Mouse (Mus musculus) common myeloid progenitor, adult 5-6 weeks (primary cell): Measurements from ENCODE around the gene Smg6. TPM values are rescaled to one million over a fixed set of nuclear protein-coding genes. Genes with fewer than 3 reads are reported as not detected.

Experiments used
- ATAC-seq: replicated peaks from 2 replicates; pipeline ENCODE4 v1.8.0; 2016; ENCODE audit warnings: low read depth, mild to moderate bottlenecking, moderate TSS enrichment, inconsistent platforms; ENCODE audit not compliant: poor library complexity, severe bottlenecking
- total RNA-seq: library from RNA; stranded (forward); fragments of 200-1000, 187-1606 nt; gene quantifications from 2 replicates; pipeline ENCODE4 v1.2.3, GENCODE M21; 2017

Smg6 gene
- total RNA-seq, 1 experiment from 2014 or later: 46.7 TPM

DNA sequence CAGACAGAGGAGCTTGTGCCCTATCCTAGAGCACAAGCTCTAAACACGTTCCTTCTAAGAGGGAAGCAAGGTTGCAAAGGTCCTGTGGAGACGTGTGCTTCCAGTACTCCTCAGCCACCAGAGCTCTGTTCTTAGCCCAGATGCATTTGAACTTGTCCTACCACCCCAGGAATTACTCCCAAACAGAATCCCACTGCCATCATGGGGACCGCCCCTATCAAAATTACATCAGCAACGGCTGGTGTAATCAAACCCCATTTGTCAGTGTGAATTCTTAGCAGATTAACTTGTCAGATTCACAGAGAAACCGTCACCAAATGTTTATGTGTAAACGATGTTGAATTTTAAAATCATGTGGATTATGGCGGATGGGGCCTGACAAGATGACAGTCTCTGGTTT, 235.3 kb downstream of the Smg6 start:
- ATAC-seq: no peak

DNA sequence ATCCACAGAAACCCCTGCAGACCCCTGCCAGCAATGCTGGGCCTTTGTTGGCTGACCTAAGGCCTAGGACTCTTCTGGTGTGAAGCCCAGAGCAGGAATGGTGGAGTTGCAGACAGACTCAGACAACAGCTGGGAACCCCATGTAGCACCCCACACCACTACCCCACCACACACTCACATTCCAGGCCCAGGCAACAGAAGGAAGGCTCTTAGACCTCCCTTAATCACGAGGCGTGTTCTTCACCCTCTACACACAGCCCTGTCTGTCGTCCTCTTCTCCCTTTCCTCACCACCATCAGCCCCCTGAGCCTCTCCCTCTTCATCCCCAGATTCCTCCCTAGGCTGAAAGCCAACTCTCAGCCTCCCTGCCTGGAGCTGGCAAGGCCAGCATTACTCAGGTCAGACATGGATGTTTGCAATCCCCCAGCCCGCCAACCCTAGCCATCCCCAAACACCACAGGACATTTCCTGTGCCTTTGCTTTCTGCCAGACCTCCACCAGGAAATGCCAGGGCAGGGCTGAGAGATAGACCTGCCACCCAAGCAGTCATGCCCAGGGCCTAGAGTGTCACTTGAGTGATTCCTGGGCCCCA, 235.9 kb downstream of the Smg6 start:
- no peak for ATAC-seq

DNA sequence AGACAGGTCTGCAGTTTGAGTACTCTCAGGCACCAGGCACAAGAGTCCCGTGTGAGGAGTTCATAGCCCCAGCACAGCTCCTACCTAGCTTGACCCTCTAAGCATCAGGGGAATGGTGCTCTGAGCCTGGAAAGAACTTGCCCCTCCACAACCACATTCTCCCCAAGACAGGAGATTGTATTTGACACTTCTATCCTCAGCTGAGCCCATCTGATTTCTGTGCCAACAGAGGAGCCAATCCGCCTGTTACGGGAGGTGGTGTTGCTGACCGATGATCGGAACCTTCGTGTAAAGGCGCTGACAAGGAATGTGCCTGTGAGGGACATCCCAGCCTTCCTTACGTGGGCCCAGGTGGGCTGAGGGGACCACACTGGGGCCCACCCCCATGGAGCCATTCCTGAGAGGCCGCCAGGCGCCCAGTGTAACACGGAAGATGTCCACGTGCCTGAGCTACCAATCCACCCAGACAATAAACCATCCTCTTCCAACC, 237.0 kb downstream of the Smg6 start:
- ATAC-seq: no peak

DNA sequence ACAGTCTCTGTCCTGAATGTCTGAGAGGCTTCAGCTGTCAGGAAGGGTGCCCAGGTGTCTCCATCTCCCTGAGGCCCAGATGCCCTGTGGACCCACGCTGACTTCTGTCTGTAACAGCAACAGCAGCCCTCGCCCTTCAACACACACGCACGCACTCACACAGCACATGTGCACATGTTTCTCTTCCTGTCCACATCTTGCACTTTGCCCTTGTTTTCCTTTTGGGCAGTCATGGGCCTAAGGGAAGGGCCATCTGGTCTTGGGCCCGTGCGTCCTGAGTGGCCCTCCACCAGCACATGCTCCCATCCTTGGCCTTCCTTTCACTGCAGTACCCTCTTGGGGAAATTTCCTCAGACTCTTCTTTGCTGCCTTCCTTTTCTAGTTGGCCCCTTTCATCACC, 237.8 kb downstream of the Smg6 start:
- no peak for ATAC-seq

DNA sequence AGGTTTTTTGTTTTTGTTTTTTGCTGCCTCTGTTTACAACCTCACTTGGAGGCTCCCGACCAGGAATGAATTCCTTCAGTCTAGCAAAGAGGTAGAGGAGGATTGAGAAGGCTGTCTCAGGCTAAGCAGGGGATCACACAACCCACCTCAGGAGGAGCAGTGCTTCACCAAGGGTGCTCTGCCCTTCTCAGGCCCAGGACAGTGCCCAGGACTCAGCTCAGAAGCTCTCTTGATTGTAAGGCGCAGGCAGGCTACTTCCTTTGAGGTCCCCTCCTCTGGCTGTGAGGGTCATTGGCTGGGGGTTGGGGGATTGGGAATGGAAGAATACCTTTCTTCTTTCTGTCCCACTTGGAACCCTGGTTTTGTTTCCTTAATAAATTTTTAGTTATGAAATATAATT, 238.4 kb downstream of the Smg6 start:
- no peak for ATAC-seq

DNA sequence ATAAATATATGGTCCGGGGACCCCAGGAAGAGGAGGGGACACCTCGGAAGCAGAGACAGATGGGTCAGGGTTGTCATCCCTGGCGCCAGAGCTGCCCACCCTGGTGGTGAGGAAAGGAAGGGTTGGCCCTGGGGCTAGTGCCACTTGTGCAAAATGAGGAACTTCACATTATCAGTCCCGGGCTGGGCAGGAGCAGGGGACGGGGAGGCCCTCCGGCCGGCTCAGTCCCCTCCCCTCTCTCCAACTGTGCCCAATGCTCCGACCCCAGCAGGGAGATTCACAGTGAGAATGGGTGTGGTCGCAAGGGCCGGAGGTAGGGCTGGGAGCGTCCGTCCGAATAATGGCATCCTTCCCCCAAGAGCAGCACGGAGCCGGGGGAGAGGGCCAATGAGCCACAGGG, 239.1 kb downstream of the Smg6 start:
- ATAC-seq: peak; percentile 76

DNA sequence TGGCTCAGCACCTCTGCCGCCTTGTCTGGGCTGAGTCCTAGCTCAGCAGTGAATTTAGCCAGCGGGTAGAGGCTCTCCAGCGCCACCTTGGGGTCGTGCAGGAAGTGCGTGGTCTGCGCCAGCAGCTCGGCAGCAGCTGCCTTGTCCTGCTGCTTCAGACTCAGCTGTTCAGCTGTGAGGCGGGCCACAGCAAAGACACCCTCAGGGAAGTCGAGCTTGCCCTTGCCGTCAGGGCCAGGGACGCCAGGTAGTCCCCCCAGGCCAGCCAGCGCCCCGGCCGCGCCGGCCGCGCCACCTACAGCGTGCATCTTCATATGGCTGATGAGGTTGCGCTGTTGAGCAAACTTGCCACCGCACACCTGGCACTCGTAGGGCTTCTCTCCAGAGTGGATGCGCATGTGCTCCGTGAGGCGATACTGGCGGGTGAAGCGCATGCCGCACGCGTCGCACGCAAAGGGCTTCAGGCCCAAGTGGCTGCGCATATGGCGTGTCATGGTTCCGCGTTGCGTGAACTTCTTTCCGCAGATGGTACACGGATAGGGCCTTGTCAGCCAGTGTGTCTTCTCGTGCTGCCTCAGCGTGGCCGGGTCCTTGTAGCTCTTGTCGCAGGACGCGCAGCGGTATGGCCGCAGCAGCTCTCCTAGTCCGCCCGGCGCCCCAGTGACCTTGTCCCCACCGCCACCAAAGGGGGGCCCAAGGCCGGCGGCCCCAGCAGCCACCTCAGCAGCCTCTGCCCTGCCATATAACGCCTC, 240.0 kb downstream of the Smg6 start:
- peak; percentile 62 for ATAC-seq

DNA sequence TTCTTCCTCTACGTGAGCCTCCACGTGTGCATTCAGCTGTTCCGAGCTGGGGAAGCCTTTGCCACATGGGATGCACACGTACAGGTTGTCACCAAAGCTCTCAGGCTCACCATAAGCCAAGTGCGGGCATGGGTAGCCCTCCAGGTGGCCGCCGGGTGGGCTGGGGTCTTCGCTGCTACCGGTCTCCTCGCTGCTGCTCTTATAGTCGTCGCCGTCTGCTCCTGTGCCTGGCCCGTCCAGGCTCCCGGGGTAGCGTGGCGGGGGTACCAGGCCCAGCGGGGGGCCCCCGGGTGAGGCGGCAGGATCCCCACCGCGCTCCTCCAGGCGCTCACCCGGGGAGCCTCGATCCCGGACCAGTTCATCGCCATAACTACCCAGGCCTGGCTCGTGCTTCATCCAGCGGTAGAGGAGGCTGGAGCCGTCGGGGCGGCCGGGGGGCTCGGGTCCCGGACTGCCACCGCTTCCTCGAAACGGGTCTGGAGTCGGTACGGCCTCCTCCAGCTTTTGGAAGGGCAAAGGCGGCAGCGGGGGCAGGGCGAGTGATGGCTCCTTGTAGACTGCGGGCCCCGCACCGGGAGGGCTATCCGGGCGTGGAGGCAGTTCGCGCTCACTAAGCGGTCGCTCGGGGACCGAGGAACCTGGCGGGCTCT, 240.7 kb downstream of the Smg6 start:
- no peak for ATAC-seq

DNA sequence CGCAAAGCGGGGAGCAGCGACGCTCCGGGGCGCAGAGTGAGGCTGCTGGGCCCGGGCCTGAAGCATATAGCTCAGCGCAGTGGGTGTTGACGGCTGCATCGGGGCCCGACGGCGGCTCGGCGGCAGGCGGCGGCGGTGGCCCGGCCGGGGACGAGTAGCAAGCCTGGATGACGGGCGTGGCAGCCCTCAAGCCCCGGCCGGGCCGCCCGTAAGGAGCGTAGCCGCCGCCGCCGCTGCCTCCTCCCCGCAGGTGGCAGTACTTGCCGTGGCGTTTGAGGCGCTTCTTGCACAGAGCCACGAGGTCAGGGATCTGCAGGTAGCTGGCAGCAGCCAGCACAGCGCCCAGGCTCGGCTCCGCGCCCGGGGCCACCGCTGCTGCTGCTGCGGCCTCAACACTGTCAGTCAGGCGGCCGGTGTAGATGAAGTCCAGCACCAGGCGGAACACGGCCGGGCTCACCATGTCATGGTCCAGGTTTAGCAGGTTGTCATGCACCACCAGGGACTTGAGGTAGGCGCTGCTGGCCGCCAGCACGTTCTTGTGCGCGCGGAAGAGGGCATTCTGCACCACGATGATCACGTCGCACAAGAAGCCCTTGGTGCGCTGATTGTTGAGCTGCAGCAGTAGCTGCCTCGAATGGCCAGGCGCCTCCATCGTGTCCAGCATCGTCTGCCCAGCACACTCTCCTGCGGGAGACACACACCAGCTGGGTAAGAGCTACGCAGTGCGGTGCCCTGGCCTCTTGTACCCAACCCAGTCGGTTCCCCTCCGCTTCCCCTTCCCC, 241.4 kb downstream of the Smg6 start:
- ATAC-seq: no peak

DNA sequence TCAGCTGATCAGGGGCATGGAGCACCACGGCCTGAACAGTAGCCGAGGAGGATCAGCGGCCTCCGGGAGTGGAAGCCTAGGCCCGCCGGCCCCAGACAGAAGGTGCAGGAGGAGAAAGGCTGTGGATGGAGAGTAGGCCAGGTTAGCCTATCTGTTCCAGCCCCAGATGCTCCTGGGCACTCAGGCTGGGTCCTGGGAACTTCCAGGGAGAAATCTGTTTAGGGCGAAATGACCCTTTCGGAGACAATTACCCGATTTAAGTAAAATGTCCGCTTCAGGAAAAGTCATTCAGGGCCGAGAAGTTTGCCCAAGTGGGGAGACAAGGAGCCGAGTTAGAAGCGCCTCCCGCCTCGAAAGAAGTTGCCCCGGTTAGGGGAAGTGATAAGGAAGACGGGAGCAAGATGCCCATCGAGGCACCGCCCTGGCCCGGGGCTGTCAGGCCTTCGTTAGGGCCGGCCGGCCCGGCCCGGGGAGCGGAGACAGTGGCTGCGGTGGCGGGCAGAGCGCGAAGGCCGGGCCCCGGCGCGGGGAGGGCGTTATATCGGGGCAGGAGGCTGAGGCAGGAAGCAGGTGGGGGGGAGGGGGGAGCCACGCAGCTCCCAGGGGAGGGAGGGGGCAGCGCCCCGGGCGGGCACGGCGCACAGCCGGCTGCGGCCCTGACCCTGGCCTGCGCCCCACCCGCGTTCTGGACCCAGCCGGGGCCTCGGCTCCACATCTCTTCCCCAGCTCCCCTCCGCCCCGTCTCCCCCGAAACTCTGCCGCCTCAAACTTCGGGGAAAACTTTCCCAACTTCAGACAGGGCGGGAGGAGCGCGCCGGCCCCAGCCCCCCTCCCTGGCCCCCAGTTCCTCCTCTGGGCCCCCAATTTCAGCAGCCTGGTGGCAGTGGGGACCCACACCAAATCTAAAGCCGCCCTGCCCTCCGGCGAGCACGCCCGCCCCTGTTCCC, 242.3 kb downstream of the Smg6 start:
- no peak for ATAC-seq

DNA sequence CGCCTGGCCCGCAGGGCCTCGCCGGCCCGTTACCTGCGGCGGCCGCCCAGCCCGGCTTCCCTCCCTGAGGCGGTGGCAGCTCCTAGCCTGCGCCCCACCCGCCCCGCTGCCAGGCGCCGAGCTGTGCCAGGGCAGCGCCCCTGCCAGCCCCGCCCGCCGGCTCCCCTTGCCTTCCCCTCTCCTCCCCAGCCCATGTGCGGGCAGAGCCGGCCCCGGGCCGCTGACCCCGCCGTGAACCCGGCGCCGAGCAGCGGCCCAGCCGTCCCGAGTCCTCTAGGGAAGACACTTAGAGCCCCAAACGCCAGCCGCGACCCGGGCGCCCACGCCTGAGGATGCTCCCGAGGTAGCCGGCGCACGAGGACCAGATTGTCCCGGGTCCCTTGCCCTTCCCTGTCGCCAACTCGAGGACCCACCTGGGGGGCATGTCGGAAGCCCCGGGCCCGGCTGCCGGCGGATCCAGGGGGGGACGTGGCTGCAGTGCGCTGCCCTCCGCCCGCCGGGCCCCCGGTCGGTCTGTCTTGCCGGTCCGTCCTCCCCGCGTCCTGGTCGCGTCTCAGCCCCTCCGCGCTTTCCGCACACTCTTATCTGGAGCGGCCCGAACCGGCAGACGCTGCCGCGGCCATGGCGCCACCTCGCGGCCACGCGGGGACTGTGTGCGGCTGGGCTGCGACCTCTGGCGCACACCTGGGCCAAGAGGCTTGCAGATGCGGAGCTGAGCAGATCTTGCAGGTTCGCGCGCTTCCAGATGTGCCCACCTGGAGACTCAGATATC, 243.2 kb downstream of the Smg6 start:
- 0 out of 2 replicates have a peak, but pooled peaks have one; percentile 11 for ATAC-seq

DNA sequence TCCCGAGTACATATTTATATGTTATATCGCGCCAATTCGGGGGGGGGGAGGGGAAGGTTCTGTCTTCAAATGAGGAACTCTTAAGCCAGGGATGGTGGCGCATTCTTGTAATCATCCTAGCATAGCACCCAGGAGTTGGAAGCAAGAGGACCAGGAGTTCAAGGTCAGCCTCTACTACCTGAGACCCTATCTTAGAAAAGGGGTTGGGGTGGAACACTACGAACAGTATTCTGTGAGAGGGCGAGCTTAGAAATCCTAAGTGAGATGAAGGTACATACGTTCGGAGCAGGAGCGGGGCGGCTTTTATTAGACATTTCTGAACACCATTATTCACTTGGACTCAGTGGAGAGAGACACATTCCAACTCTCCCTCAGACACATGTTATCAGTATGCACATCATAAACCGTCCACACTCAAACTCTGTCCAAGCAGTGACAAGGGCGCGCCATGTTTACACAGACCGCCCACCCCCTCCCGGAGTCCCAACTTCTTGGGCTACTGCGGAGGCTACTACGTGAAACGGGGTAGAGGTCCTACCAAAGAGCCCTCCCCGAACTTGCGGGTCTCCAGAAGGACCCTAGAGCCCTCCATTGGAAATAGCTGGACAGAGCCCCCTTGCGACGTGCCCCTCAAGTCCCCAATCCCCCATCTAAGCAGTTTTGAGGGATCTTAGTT, 243.9 kb downstream of the Smg6 start, which contains the start of gene Hic1:
Gene Hic1 (minus strand): TSS at position 115 of the 676 bp plus-strand sequence.
- no peak for ATAC-seq

DNA sequence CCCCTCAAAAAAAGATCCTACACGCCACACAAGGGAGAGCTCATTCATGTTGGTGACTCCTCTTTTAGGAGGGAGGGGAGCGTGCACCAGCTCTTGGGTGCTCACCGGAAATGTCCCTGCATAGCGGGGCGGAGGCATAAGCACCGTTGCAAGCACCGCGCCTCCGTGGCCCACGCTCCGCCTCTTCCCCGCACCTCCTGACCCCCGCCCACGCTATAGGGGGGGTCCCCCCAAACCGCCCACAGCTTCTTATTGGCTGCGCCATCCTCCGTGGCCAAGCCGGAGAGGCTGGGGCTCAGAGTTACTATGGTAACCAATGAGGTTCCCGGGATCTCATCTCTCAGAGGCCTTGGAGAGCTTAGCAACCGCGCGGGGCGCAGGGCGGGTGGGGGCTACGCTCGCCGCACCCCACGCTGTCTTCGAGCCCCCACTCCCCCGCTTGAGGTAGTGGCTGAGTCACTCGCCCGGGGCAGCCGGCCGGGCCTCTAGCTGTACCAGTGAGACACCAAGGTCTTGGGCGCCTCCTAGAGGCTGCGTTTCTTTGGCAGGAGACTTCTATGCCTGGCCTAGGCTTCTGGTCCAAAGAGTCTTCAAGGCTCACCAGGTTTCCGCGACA, 244.6 kb downstream of the Smg6 start:
- peak; percentile 40 for ATAC-seq

DNA sequence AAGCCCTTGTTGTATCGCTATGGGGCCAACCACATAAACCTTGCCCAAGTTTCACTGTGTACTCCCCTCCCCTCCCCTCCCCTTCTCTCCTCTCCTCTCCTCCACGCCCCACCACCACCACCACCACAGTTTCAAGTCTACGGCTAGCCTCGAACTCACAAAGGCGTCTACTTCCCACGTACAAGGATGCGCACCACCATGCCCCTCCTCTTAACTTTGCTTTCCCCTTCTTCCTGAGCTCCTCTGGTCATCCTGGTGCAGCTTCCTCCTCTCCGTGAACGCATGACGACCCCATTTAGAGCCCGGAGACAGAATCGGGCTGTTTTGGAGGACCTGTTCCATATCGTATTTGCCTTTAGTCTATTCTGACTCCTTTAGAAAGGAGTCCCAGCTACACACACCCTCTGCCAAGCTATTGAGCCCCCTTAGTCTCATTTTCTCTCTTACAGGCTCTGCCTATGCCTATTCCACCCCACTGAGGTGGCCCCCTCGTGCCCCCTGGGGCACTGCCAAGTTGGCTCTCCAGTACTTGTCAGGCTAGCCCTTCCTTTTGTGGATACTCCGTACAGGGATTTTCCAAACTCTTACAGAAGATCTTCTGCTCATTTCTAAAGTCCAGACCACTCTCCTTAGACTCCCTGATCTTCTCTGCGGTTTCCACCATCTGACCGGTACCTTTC, 245.7 kb downstream of the Smg6 start:
- ATAC-seq: no peak

DNA sequence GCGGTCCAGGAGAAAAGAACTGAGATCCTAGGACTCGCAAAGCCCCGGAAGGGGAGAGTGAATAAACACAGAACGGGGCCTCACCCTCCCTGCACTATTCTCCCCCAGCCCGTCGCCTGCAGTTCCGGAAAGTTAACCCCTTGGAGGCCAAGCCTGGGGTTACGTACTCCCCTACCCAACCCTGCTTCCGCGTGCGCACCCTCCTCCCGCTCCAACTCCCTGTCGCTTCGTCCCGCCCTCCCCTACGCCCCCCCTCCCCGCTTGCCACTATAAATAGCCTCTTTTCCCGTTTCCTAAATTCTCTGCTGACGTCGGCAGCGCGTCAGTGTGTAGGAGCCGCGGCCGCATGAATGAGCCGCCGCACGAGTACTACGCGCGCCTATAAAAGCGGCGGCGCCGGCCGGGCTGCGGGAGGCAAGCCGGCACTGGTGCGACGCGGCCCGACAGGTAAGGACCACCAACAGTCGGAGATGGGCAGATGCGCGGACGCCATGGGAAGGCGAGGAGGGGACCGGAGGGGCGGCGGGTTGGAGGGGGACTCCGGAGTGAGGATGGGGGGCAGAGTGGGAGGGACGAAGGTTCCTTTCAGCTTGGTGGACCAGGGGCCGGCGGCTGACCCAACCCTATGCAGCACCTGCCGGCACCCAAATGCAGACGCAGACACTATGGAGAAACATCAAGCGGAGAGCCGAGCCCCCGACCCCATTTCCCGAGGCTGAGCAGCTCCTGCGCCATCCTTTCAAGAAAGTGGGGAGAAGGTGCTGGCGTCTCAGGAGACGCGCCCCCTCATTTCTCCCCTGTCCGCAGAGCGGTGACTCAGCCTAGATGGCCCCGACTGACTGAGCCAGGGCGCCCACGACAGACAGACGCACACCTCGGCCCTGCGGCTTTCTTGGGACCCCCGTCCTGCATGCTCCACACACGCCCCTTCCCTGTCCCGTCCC, 246.8 kb downstream of the Smg6 start:
- ATAC-seq: 0 out of 2 replicates have a peak, but pooled peaks have one; percentile 0
